Mouse (Mus musculus) megakaryocyte, embryonic 14.5 days (primary cell): ENCODE results near the gene Chst8.

Experiments used
- FLI1 ChIP-seq: IDR thresholded peaks from 2 replicates; pipeline ENCODE4 v1.6.1; 2012; ENCODE audit warnings: low read length, inconsistent platforms, mixed read lengths
- GATA1 ChIP-seq: IDR thresholded peaks from 3 replicates; pipeline ENCODE4 v1.6.1; 2012; ENCODE audit warnings: mixed read lengths, low read length, inconsistent platforms, borderline replicate concordance

GRCm38 (mm10) chr7:34753140-34753886 is 59.2 kb downstream of the Chst8 start:
- TF ChIP-seq FLI1: no peak
- TF ChIP-seq GATA1: no peak
